Mouse (Mus musculus): Measurements from ENCODE around the gene Ifitm3.
"Not testable (repeated sequence)": the region's sequence is repeated elsewhere in the genome, so short reads cannot be mapped to it uniquely, and the experiment has no call there.

Ifitm3 gene

DNA sequence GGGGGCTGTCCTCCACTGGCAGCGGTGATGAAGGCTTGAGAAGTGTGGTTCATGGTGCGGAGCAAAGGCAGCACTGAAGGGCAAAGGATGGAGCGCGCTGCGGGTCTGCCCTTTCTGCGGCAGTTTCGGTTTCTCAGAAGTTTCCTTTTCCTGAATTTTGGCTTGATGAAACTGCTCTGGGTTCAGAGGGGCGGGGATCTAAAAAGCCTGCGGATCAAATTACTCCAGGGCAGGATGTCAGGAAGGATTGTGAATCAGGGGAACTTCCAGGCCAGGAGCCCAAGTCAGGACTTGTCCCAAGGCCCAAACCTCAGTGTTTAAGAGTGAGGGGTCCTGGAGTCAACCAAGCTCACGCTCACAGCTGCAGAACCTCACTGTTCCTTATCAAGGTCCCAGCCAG, at the start of gene Ifitm3:
Gene Ifitm3, minus strand, starts transcription at position 178 of the 400 bp plus-strand sequence.
- peak; percentile 34 to 38 for DNase-seq (ENCODE audit: low spot score in 2 of 2)

- DNase-seq (ENCODE audit: low spot score in 2 of 2): no peak
These were observed 49.4 kb upstream of the Ifitm3 start for GRCm38 (mm10) chr7:141059929-141060328.

DNA sequence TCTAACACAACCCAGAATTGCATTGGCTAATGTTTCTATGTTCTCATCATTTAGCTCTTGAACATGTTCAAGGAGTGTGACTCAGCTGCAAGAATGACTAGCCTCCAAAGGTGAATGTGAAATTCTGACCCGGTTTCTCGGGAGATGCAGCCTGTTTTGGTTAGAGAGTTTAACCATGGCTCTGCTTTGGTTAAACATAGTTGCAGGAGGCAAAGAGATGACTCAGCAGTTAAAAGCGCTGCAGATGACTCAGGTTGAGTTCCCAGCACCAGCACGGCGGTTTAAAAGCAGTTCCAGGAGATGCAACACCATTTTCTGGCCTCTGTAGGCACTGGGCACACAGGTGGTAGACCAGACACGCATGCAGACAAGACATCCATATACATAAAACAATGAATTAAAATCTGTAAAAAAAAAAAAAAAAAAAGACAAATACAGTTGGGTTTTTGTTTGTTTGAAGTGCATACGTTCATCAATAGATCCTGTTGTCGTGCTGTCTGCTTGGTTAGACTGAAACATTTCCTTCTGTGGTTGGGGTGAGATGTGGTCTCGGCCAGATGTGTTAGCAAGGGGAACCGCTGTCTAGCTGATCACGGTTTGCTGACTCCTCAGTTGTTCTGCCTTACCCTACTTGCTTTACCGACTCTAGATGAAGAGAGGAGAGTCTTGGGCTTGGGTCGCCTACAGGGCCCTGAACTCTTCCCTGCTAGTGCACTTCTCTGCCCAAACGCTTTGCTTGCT, 48.2 kb upstream of the Ifitm3 start:
- no peak for DNase-seq (ENCODE audit: low spot score in 2 of 2)

- DNase-seq (ENCODE audit: low spot score in 2 of 2): no peak
These were observed 47.0 kb upstream of the Ifitm3 start for GRCm38 (mm10) chr7:141057541-141057940.

GRCm38 (mm10) chr7:141056976-141057375, 46.4 kb upstream of the Ifitm3 start:
- no peak for DNase-seq (ENCODE audit: low spot score in 2 of 2)

DNA sequence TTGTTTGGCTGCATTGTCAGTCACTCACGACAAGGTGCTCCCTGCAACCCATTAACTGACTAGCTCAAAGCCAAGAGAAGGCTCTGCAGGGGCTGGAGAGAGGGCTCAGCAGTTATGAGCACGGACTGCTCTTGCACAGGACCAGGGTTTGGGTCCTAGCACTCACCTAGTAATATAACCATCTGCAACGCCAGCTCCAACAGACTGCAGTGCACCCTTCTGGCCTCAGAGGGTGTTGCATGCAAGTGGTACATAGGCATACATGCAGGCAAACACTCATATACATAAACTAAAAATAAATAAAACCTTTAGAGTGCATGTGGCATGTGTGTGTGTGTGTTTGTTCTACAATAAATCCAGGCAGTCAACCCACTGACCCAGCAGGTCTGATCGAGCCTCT, 45.2 kb upstream of the Ifitm3 start:
- DNase-seq (ENCODE audit: low spot score in 2 of 2): no peak

DNA sequence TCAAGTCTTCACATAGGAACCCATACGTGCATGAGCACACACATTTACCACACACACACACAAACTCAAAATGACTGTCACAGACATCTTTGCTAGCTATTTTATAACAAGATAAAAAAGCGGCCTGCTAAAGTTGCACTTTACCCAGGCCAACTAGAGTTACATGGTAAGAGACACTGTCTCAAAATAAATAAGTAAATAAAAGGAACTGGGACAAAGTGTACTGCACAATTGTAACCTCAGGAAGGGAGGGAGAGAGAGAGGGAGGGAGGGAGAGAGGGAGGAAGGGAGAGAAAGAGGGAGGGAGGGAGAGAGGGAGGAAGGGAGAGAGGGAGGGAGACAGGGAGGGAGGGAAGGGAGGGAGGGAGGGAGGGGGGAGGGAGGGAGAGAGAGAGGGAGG, 41.9 kb upstream of the Ifitm3 start:
- no peak for DNase-seq (ENCODE audit: low spot score in 2 of 2)

GRCm38 (mm10) chr7:141052016-141052415, 41.4 kb upstream of the Ifitm3 start:
- no peak for DNase-seq (ENCODE audit: low spot score in 2 of 2)

GRCm38 (mm10) chr7:141051060-141051685, 40.6 kb upstream of the Ifitm3 start:
- no peak for DNase-seq (ENCODE audit: low spot score in 2 of 2)

GRCm38 (mm10) chr7:141049326-141049725, 38.8 kb upstream of the Ifitm3 start:
- no peak for DNase-seq (ENCODE audit: low spot score in 2 of 2)

GRCm38 (mm10) chr7:141048226-141049218, 38.0 kb upstream of the Ifitm3 start:
- peak; percentile 85 to 94 for DNase-seq (ENCODE audit: low spot score in 2 of 2)

DNA sequence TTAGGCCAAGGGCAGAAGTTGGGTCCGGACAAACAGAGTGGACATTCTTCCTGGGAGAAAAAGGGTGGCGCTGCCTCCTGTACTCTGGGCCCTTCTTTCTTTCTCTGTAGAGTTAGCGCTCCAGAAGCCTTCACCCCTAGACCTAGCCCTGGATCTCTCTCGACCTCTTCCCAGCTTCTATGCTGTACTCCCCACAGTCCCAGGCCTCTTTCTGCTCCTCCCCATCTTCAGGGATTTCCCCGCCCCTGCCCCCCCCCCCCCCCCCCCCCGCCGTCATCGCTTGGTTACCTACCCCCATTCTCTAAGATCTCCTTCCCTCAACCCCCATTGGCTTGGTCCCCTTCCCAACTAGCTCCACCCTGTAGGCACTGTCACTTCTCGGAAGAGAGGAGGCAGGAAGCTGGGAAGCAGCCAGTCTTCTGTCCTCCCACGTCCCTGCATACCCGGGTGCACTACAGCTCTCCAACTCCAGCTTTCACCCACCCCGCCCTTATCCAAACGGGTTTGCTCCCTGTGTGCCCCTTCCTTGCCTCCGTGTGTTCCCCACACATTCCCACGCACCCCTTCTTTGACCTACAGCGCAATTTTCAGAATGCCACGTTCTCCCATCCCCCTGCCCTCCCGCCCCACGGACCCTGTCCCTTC, 37.1 kb upstream of the Ifitm3 start:
- peak in 1 of 2 experiments; percentile 56 for DNase-seq (ENCODE audit: low spot score in 2 of 2)

GRCm38 (mm10) chr7:141046931-141047580, 36.5 kb upstream of the Ifitm3 start:
- no peak for DNase-seq (ENCODE audit: low spot score in 2 of 2)

DNA sequence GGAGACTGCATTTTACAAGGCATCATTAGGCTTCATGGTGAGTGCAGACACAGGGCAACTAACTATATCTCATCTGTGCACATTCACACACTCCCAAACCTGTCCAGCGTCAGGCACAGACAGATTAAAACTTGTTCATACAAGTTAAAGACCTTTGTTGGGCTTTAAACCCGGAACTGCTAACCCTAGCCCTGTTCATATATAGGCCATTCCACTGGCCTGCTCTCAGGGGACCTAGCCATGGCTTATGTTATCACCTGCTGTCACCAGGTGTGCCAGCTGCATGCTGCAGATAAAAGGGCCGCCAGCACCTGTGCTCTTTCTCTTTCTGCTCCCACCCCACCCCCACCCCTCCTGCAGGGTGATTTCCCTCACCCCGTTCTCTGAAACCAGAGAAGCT, 32.0 kb upstream of the Ifitm3 start:
- no peak for DNase-seq (ENCODE audit: low spot score in 2 of 2)

GRCm38 (mm10) chr7:141041661-141042060, 31.1 kb upstream of the Ifitm3 start:
- peak in 1 of 2 experiments; percentile 47 for DNase-seq (ENCODE audit: low spot score in 2 of 2)

DNA sequence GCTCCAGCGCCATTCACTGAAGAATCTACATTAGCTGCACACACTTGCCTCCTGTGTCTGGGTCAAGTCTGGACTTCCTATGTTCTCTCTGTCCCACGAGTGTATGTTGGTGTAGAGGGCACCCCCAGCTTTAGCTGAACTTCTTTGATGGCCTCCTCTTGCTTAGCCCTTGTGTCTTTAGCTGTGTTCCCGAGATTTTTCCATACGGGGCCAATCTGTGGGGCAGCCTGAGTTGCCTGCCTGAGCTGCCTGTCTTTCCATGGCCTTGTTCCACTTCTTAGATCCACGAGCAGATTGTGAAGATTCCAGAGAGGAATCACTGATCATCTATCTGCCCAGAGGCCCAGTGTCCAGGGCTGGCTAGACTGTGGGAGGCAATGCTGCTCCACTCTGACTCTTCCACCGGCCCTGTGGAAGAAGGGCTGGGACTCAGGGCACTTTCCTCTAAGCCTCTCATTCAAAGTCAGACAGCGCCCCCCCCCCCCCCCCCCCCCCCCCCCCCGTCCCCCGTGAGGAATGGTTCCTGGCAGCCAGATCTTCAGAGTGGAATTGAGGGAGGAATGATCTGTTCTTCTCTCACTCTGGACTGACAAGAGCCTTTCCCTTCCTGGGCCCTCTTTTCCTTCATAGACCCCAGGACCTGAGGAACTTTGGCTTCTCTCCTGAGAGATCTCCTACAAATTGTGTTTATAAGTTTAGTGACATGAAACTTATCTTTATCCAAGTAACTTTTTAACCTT, 30.5 kb upstream of the Ifitm3 start:
- no peak for DNase-seq (ENCODE audit: low spot score in 2 of 2)

DNA sequence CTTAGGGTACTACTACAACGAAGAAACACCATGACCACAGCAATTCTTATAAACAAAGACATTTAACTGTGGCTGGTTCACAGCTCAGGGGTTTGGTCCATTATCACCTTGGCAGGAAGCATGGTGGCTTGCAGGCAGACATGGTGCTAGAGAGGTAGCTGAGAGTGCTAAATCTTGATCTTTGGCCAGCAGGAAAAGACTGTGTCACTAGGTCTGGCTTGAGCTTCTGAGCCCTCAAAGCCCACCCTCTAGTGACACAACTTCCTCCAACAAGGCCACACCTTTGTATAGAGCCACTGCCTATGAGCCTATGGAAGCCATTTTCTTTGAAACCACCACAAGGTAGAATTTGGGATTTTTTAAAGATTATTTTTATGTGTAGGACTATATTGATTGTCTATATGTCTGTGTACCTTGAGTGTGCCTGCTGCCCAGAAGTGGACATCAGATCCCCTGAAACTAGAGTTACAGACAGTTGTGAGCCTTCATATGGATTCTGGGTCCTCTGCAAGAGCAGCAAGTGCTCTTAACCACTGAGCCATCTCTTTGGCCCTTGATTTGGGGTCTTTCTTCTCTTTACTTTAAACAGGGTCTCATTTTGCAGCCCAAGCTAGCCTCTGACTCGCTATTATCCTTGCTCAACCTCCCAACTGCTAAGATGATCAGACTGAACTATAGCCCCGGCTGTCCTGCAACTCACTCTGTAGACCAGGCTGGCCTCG, 29.0 kb upstream of the Ifitm3 start:
- DNase-seq (ENCODE audit: low spot score in 2 of 2): no peak

DNA sequence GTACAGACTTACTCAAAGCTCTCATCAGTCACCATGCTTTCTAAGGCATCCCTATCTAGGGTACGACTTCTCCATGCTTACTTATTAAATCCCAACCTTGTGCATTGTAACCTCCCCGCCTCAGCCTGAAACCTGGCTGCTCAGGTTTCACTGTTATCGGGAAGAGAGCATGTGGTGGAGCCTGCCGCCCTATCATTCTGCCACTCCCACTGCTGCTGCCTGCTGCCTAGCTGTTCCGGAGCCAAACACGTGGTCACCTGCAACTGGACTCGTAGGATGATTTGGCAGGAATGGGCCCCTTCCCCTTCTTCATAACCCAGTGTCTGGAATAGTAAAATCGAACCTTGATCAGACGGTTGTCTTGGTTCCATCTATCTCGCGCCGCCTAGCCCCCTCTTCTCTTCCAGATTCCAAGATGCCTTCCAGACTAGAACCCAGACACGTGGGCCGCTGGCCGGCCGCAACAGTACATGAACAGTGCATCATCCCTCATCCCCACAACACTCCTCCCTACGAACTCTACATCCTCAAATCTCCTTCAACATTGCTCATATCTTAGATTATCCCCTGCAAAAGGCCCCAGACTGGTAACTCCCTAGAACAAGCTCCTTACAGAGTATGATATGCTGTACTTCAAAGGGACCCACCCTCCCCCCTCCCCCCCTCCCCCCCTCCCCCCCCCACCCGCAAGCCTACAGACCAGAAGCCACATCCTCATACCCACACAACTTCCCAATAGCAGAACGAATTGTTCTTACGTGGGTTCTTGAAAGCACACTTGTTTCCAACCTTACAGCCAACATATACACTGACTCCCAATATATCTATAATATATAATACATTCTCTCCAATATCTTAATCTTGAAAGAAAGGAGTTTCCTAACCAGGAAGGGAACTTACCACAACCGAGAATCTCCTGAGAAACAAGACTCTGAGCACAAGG, 27.8 kb upstream of the Ifitm3 start:
- DNase-seq (ENCODE audit: low spot score in 2 of 2): peak in 1 of 2 experiments; percentile 29

GRCm38 (mm10) chr7:141036624-141037023, 26.1 kb upstream of the Ifitm3 start:
- not testable (repeated sequence) for DNase-seq (ENCODE audit: low spot score in 2 of 2)

Data from spleen, postnatal 10 days (tissue).